Mouse (Mus musculus) G1E (cell line): Measurements from ENCODE around the gene Ankk1. TPM values are rescaled to one million over a fixed set of nuclear protein-coding genes. Genes with fewer than 3 reads are reported as not detected.

Experiments
- ATAC-seq: 2 replicates; pipeline ENCODE4 v1.8.0; 2016; ENCODE audit warnings: mild to moderate bottlenecking; ENCODE audit not compliant: insufficient number of reproducible peaks, poor library complexity, low FRiP score, severe bottlenecking; ENCODE audit errors: extremely low read depth
- DNase-seq: peaks from one replicate; pipeline ENCODE4 v3.0.0; 2012; ENCODE audit warnings: low spot score
- H3K27me3 ChIP-seq: 2 replicates; pipeline ENCODE4 v1.6.1; 2012; ENCODE audit warnings: mild to moderate bottlenecking, low read length, inconsistent platforms; ENCODE audit not compliant: insufficient read depth
- H3K36me3 ChIP-seq: replicated peaks from 2 replicates; pipeline ENCODE3; 2012; ENCODE audit warnings: mild to moderate bottlenecking, inconsistent platforms
- H3K4me1 ChIP-seq: 2 replicates; pipeline ENCODE4 v1.6.1; 2012; ENCODE audit warnings: low read depth, low read length, inconsistent platforms, mixed read lengths; ENCODE audit not compliant: insufficient read depth
- H3K4me3 ChIP-seq: 2 replicates; pipeline ENCODE4 v1.5.1; 2012; ENCODE audit warnings: low read depth, mild to moderate bottlenecking, inconsistent platforms, low read length, moderate library complexity, mixed read lengths
- H3K9me3 ChIP-seq: replicated peaks from 2 replicates; pipeline ENCODE4 v1.6.1; 2012; ENCODE audit warnings: inconsistent platforms
- CTCF ChIP-seq: IDR thresholded peaks from 2 replicates; pipeline ENCODE4 v1.5.1; 2012; ENCODE audit warnings: low read depth, low read length, inconsistent platforms, mixed read lengths
- GATA1 ChIP-seq: IDR thresholded peaks from 2 replicates; pipeline ENCODE4 v1.6.1; 2012; ENCODE audit warnings: borderline replicate concordance, low read length, inconsistent platforms, mixed read lengths
- GATA2 ChIP-seq: IDR thresholded peaks from 2 replicates; pipeline ENCODE4 v1.6.1; 2012; ENCODE audit warnings: low read depth, low read length, inconsistent platforms, borderline replicate concordance
- POLR2AphosphoS5 ChIP-seq: IDR thresholded peaks from 2 replicates; pipeline ENCODE4 v1.6.1; 2012; ENCODE audit warnings: low read depth, low read length, inconsistent platforms; ENCODE audit not compliant: insufficient replicate concordance
- TAL1 ChIP-seq: conservative IDR thresholded peaks from 2 replicates; pipeline ENCODE4 v1.6.1; 2012; ENCODE audit warnings: low read depth, low read length, inconsistent platforms, mixed read lengths
- polyA plus RNA-seq: library from polyadenylated mRNA; stranded (reverse); fragments of >175 nt; gene quantifications from 2 replicates; pipeline ENCODE4 v1.2.3, GENCODE M21; 2012
- total RNA-seq, 2 experiments: library from RNA; stranded (forward) in 1 of 2; stranded (reverse) in 1 of 2; fragments of 200-1000 nt in 1 of 2; fragments of >200 nt in 1 of 2; fragmentation: Nextera tagmentation in 1 of 2; gene quantifications; 2 replicates each; pipeline ENCODE4 v1.2.3; 2014 to 2017

Gene Ankk1
- total and polyA plus RNA-seq, 3 experiments = 0.05 TPM; not detected in 2

- Histone ChIP-seq H3K4me3 (no peak overlapping the region), H3K4me1 (no peaks in the 10 kb centered on the region), H3K36me3 (no peaks in the 10 kb centered on the region), H3K27me3 (no peaks in the 10 kb centered on the region), H3K9me3 (no peaks in the 10 kb centered on the region; the same call in 1 of the 2 replicates)
- TF ChIP-seq GATA1 (no peak), TAL1 (no peak), POLR2AphosphoS5 (no peak), GATA2 (no peak), CTCF (no peak)
- no peak for ATAC-seq
- DNase-seq = no peak
Measured at GRCm38 (mm10) chr9:49450491-49450890, 23.7 kb upstream of the Ankk1 start.

GRCm38 (mm10) chr9:49442621-49443020 is 15.8 kb upstream of the Ankk1 start:
- no peaks in the 10 kb centered on the region for H3K9me3 ChIP-seq
- no peak overlapping the region for H3K4me3 ChIP-seq
- TF ChIP-seq TAL1 (no peak), POLR2AphosphoS5 (no peak), GATA2 (no peak), GATA1 (no peak), CTCF (no peak)
- no peaks in the 10 kb centered on the region for H3K36me3 ChIP-seq
- H3K4me1 ChIP-seq = no peaks in the 10 kb centered on the region
- DNase-seq = no peak
- H3K27me3 ChIP-seq = no peaks in the 10 kb centered on the region
- no peak for ATAC-seq

GRCm38 (mm10) chr9:49427478-49427877 is 657 bp upstream of the Ankk1 start:
- ATAC-seq (no peak), DNase-seq (no peak)
- TF ChIP-seq POLR2AphosphoS5 (no peak), GATA2 (no peak), CTCF (no peak), GATA1 (no peak), TAL1 (no peak)
- Histone ChIP-seq H3K9me3 (no peaks in the 10 kb centered on the region), H3K4me1 (no peaks in the 10 kb centered on the region), H3K36me3 (no peaks in the 10 kb centered on the region), H3K4me3 (no peak overlapping the region), H3K27me3 (no peaks in the 10 kb centered on the region)

- Histone ChIP-seq H3K27me3 (no peaks in the 10 kb centered on the region), H3K36me3 (no peaks in the 10 kb centered on the region), H3K4me3 (no peak overlapping the region), H3K9me3 (no peaks in the 10 kb centered on the region), H3K4me1 (no peaks in the 10 kb centered on the region)
- no peak for TF ChIP-seq GATA2
- no peak for TF ChIP-seq CTCF
- DNase-seq (no peak), ATAC-seq (no peak)
Measured at GRCm38 (mm10) chr9:49425585-49425984, 1.2 kb downstream of the Ankk1 start.

- Histone ChIP-seq H3K36me3 (no peaks in the 10 kb centered on the region), H3K4me3 (no peak overlapping the region), H3K4me1 (no peaks in the 10 kb centered on the region), H3K27me3 (no peaks in the 10 kb centered on the region), H3K9me3 (no peaks in the 10 kb centered on the region)
- no peak for DNase-seq
- TF ChIP-seq TAL1 (no peak), GATA2 (no peak), CTCF (no peak), POLR2AphosphoS5 (no peak), GATA1 (no peak)
- no peak for ATAC-seq
Measured at GRCm38 (mm10) chr9:49423866-49424265, 3.0 kb downstream of the Ankk1 start.

- H3K4me3 ChIP-seq = no peak overlapping the region
- no peaks in the 10 kb centered on the region for H3K9me3 ChIP-seq
- H3K36me3 ChIP-seq = no peaks in the 10 kb centered on the region
- ATAC-seq (no peak), DNase-seq (no peak)
- no peaks in the 10 kb centered on the region for H3K4me1 ChIP-seq
- no peak for TF ChIP-seq TAL1
- no peak for TF ChIP-seq GATA1
- TF ChIP-seq POLR2AphosphoS5 = no peak
- TF ChIP-seq GATA2 = no peak
- no peak for TF ChIP-seq CTCF
- H3K27me3 ChIP-seq = peaks cover 4% of the 10 kb centered on the region; the same call in 1 of the 2 replicates
Measured at GRCm38 (mm10) chr9:49410621-49411020, 16.2 kb downstream of the Ankk1 start.
